Mouse (Mus musculus) heart, postnatal 0 days (tissue): Measurements from ENCODE around the gene Lhx9. TPM values are rescaled to one million over a fixed set of nuclear protein-coding genes. Genes with fewer than 3 reads are reported as not detected.

Experiments used
- ATAC-seq: fragments of 200-750 bp; cut with Nextera tagmentation; 2 replicates; pipeline ENCODE4 v1.8.0; 2017; ENCODE audit warnings: low read depth, moderate number of reproducible peaks, moderate library complexity; ENCODE audit not compliant: insufficient read depth
- DNase-seq: peaks from one replicate; pipeline ENCODE4 v3.0.0-alpha.2; 2016; ENCODE audit warnings: low spot score
- H3K27ac ChIP-seq: fragments of 300-500 bp; sonication (generic); 2 replicates; pipeline ENCODE4 v1.5.1; 2014; ENCODE audit warnings: low read depth, mild to moderate bottlenecking
- H3K27me3 ChIP-seq: fragments of 300-500 bp; sonication (generic); 2 replicates; pipeline ENCODE4 v1.6.1; 2014; ENCODE audit warnings: low read length, mixed read lengths; ENCODE audit not compliant: control insufficient read depth, insufficient read depth
- H3K36me3 ChIP-seq: fragments of 300-500 bp; sonication (generic); replicated peaks from 2 replicates; pipeline ENCODE4 v1.6.1; 2014; ENCODE audit warnings: low read length, mixed read lengths; ENCODE audit not compliant: control insufficient read depth, insufficient read depth
- H3K4me1 ChIP-seq: fragments of 300-500 bp; sonication (generic); 2 replicates; pipeline ENCODE4 v1.6.1; 2014; ENCODE audit warnings: antibody characterized with exemption; ENCODE audit not compliant: control insufficient read depth, insufficient read depth
- H3K4me2 ChIP-seq: fragments of 300-500 bp; sonication (generic); 2 replicates; pipeline ENCODE4 v1.6.1; 2014; ENCODE audit warnings: low read depth, mild to moderate bottlenecking, low read length, moderate library complexity
- H3K4me3 ChIP-seq: fragments of 300-500 bp; sonication (generic); 2 replicates; pipeline ENCODE4 v1.5.1; 2014; ENCODE audit warnings: low read depth, low read length
- H3K9ac ChIP-seq: fragments of 300-500 bp; sonication (generic); replicated peaks from 2 replicates; pipeline ENCODE4 v1.6.1; 2014; ENCODE audit warnings: low read depth, low read length, mixed read lengths
- H3K9me3 ChIP-seq: fragments of 300-500 bp; sonication (generic); replicated peaks from 2 replicates; pipeline ENCODE4 v1.6.1; 2016; ENCODE audit warnings: low read length; ENCODE audit not compliant: control insufficient read depth
- CTCF ChIP-seq: IDR thresholded peaks from 2 replicates; pipeline ENCODE4 v1.5.1; 2016; ENCODE audit warnings: antibody characterized with exemption, control low read depth, low read depth
- EP300 ChIP-seq: IDR thresholded peaks from 2 replicates; pipeline ENCODE4 v1.6.1; 2016; ENCODE audit warnings: antibody characterized with exemption, low read depth
- WGBS: fragments of 180-500 bp; shearing (Covaris S2); extraction: QIAGEN DNeasy Blood & Tissue Kit; methylation state at CpG from one replicate; pipeline ENCODE4 v1.1.7; 2014; 5-methylcytosine and 5-hydroxymethylcytosine counted together
- polyA plus RNA-seq: library from polyadenylated mRNA; unstranded; fragments of >200 nt; fragmentation: Nextera tagmentation; extraction: Ambion mirVana; gene quantifications from 2 replicates; pipeline ENCODE4 v1.2.1, GENCODE M21; 2015
- total RNA-seq: library from RNA; depleted of rRNA; stranded (reverse); fragments of >200 nt; gene quantifications from 2 replicates; pipeline ENCODE4 v1.2.3, GENCODE M21; 2014; ENCODE audit warnings: low replicate concordance

Gene Lhx9
- total and polyA plus RNA-seq, 2 experiments from 2014 or later: 0.05 TPM; not detected in 1

GRCm38 (mm10) chr1:138837786-138838743, 10.3 kb downstream of the Lhx9 start:
- Histone ChIP-seq H3K4me1 (no peaks in the 10 kb centered on the region), H3K36me3 (no peaks in the 10 kb centered on the region), H3K9me3 (no peaks in the 10 kb centered on the region), H3K9ac (no peak overlapping the region), H3K27me3 (peaks cover 81% of the 10 kb centered on the region), H3K27ac (no peak overlapping the region), H3K4me2 (no peak overlapping the region), H3K4me3 (0 out of 2 replicates have a peak overlapping the region, but pooled peaks have one; percentile 3)
- no peak for DNase-seq
- 25% methylated on average over 27 of the region's 27 CpGs for WGBS
- no peak for TF ChIP-seq EP300
- TF ChIP-seq CTCF: no peak
- no peak for ATAC-seq

GRCm38 (mm10) chr1:138835355-138835900, 12.9 kb downstream of the Lhx9 start:
- H3K4me3 ChIP-seq: no peak overlapping the region
- no peaks in the 10 kb centered on the region for H3K4me1 ChIP-seq
- peak; percentile 72 for TF ChIP-seq CTCF
- TF ChIP-seq EP300: no peak
- 2% methylated on average over 3 of the region's 3 CpGs for WGBS
- ATAC-seq: no peak
- no peak overlapping the region for H3K27ac ChIP-seq
- peaks cover 78% of the 10 kb centered on the region for H3K27me3 ChIP-seq
- DNase-seq: peak; percentile 77
- no peaks in the 10 kb centered on the region for H3K9me3 ChIP-seq
- H3K4me2 ChIP-seq: no peak overlapping the region
- no peaks in the 10 kb centered on the region for H3K36me3 ChIP-seq
- no peak overlapping the region for H3K9ac ChIP-seq

DNA sequence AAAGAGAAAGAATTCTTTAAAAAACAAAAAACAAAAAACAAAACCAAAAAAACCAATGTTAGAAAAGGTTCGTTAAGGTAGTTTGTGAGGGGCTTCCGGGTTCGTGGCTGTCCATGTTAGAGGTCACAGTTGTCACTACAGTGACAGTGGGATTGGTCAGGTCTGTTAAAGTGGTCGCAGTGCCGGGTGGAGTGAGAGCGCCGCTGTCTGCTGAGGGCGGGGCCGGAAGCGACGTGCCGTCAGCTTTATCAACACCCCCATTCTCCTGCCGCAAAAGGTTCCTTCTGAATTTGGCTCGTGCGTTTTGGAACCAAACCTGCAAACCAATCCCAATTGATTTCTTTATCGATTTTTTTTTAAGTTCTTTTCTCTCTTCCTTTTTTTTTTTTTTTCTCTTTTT, 17.1 kb downstream of the Lhx9 start:
- Histone ChIP-seq H3K27ac (no peak overlapping the region), H3K4me1 (no peaks in the 10 kb centered on the region), H3K36me3 (no peaks in the 10 kb centered on the region), H3K27me3 (peaks cover 41% of the 10 kb centered on the region), H3K4me3 (peak overlapping the region; percentile 42), H3K4me2 (peak overlapping the region; percentile 62), H3K9me3 (no peaks in the 10 kb centered on the region), H3K9ac (no peak overlapping the region)
- DNase-seq (no peak), ATAC-seq (peak; percentile 71)
- under 1% methylated on average over 16 of the region's 16 CpGs for WGBS
- no peak for TF ChIP-seq EP300
- no peak for TF ChIP-seq CTCF

DNA sequence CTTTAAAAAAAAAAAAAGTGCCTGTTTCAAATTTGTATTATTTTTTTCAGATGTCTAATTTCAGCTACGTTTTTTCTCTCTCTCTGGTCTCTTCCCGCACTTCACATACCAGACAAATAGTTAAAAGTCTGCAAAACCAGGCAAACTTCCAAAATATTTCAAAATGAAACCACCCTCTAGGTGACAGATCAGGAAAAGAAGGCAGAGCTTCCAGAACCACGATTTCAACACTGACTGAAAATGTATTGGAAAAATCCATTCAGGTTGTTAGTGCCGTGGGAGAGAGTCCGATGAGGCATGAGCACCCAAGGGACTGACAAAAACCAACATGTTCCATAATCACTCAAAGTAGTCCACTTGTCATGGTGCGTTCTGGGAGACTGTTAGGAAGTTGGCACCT, 21.5 kb downstream of the Lhx9 start:
- Histone ChIP-seq H3K4me1 (no peaks in the 10 kb centered on the region), H3K4me2 (no peak overlapping the region), H3K9me3 (no peaks in the 10 kb centered on the region), H3K9ac (no peak overlapping the region), H3K27me3 (peaks cover 2% of the 10 kb centered on the region; the same call in 1 of the 2 replicates), H3K36me3 (no peaks in the 10 kb centered on the region), H3K27ac (no peak overlapping the region), H3K4me3 (no peak overlapping the region)
- no peak for TF ChIP-seq CTCF
- TF ChIP-seq EP300: no peak
- ATAC-seq (no peak), DNase-seq (no peak)
- 54% methylated on average over 6 of the region's 6 CpGs for WGBS

DNA sequence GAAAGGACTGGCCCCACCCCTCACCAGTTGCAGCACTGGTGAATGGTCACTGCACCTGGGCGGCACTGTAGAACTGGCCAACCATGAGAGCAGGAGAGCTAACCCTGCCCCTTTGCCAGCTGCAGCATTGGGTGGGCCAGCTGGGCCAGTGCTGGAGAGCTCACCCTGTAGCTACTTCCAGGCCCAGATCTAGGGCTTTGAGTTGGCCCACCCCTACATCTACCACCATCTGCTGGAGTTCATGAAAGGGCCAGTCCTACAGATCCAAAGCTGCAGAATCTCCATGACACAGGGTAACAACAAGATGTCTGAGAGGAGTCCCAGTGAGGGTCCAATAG, 25.4 kb downstream of the Lhx9 start:
- 100% methylated on average over 1 of the region's 1 CpGs for WGBS
- ATAC-seq: no peak
- Histone ChIP-seq H3K9me3 (no peaks in the 10 kb centered on the region), H3K4me3 (no peak overlapping the region), H3K27ac (no peak overlapping the region), H3K9ac (no peak overlapping the region), H3K4me2 (no peak overlapping the region), H3K4me1 (no peaks in the 10 kb centered on the region), H3K36me3 (no peaks in the 10 kb centered on the region), H3K27me3 (no peaks in the 10 kb centered on the region)
- TF ChIP-seq EP300 (no peak), CTCF (no peak)
- no peak for DNase-seq
